Mouse (Mus musculus): ENCODE data around the gene Kif5a. TPM values are rescaled to one million over a fixed set of nuclear protein-coding genes. Genes with fewer than 3 reads are reported as not detected.

The Kif5a gene
- polyA plus RNA-seq, 1 experiment from 2014 or later, result 3.7 TPM

DNA sequence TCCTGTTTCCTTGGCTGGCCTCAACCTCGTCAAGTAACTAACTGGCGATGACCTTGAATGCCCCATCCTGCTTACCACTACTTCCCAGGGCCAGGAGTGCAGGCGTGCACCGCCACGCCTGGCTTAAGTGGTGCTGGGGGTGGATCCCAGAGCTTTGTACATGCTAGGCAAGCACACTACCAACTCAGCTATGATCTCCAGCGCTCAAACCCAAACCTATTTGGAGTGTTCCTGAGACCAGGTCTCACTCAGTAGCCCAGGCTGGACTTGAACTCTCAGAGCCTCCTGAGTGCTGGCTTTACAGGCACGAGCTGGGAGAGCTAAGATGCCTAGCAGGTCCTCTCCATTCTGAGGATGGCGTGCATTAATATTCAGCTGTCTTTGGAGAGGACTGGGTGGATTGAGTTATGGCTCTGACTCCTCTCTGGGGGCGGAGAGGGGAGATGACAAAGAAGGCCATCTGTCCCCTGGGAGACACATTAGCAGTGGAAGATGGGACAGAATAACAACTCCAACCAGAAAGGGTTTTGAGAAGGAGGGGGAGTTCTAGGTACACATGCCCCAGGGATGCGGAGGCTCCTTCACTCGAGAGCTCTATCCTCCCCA lies 65.5 kb downstream of the Kif5a start:
- Histone ChIP-seq H3K27me3 (replicated peaks; ENCODE audit: control insufficient read depth, insufficient read depth, low read length) (no peaks in the 10 kb centered on the region), H3K9ac (ENCODE audit: low read depth, low read length) (no peak overlapping the region), H3K27ac (ENCODE audit: low read depth, low read length) (no peak overlapping the region), H3K4me1 (replicated peaks; ENCODE audit: control insufficient read depth, insufficient read depth, low read length) (0 out of 2 replicates have a peak, but pooled peaks cover 5% of the 10 kb centered on the region), H3K36me3 (ENCODE audit: control insufficient read depth, insufficient read depth) (peaks cover 51% of the 10 kb centered on the region), H3K4me2 (replicated peaks; ENCODE audit: low read depth) (no peak overlapping the region), H3K4me3 (ENCODE audit: low read depth, low read length) (no peak overlapping the region), H3K9me3 (ENCODE audit: control insufficient read depth) (no peaks in the 10 kb centered on the region)
- ATAC-seq, result no peak
- no peak for TF ChIP-seq CTCF (IDR thresholded peaks at IDR 0.05; ENCODE audit: low read depth)
- 75% methylated on average over 11 of the region's 11 CpGs for WGBS

DNA sequence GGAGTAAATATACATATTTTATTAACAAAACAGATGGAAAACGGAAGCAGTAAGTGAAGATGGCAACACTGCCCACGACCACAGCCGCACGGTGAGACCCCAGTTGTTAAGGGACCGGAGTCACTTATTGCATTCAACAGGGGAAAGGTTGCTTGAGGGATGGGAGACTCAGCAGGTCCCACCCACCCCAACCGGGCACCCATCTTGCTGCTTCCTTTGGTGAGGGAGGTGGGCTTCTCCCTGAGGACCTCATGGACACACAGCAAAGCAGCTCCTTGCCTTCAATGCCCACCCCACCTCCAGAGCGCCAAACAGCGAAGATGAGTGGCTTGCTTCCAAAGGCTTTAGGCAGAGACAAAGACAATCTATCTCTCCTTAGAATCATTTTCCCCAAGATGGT lies 66.0 kb downstream of the Kif5a start:
- H3K27me3 ChIP-seq (replicated peaks; ENCODE audit: control insufficient read depth, insufficient read depth, low read length), result no peaks in the 10 kb centered on the region
- no peaks in the 10 kb centered on the region for H3K9me3 ChIP-seq (ENCODE audit: control insufficient read depth)
- H3K4me3 ChIP-seq (ENCODE audit: low read depth, low read length), result no peak overlapping the region
- H3K4me2 ChIP-seq (replicated peaks; ENCODE audit: low read depth), result no peak overlapping the region
- H3K27ac ChIP-seq (ENCODE audit: low read depth, low read length), result no peak overlapping the region; the same call in 1 of the 2 replicates
- 0 out of 2 replicates have a peak, but pooled peaks cover 5% of the 10 kb centered on the region for H3K4me1 ChIP-seq (replicated peaks; ENCODE audit: control insufficient read depth, insufficient read depth, low read length)
- ATAC-seq, result no peak
- TF ChIP-seq CTCF (IDR thresholded peaks at IDR 0.05; ENCODE audit: low read depth), result no peak
- no peak overlapping the region for H3K9ac ChIP-seq (ENCODE audit: low read depth, low read length)
- peaks cover 48% of the 10 kb centered on the region for H3K36me3 ChIP-seq (ENCODE audit: control insufficient read depth, insufficient read depth)
- 89% methylated on average over 8 of the region's 8 CpGs for WGBS

DNA sequence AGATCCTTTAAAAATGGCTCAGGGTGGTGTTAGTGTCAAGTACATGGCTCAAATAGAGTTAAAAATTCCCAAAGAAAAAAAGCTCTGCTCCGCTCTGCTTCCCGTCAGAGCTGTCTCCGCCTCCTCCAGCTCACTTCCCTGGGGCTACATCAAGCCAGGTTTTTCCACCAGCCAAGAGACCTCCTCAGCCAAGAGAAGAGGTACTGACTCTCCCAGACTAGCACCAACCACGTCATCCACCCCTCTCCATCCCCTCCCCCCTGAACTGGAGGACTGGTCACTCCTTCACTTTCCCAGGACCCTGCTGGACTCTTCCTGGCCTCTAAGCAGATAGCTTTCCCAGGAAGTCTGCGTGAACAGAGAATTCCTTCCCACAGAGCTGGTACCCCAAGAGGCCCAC lies 66.8 kb downstream of the Kif5a start:
- WGBS, result 12% methylated on average over 5 of the region's 5 CpGs
- Histone ChIP-seq H3K4me1 (replicated peaks; ENCODE audit: control insufficient read depth, insufficient read depth, low read length) (0 out of 2 replicates have a peak, but pooled peaks cover 5% of the 10 kb centered on the region), H3K36me3 (ENCODE audit: control insufficient read depth, insufficient read depth) (peaks cover 46% of the 10 kb centered on the region), H3K9ac (ENCODE audit: low read depth, low read length) (no peak overlapping the region), H3K4me2 (replicated peaks; ENCODE audit: low read depth) (peak overlapping the region; percentile 99), H3K9me3 (ENCODE audit: control insufficient read depth) (no peaks in the 10 kb centered on the region), H3K27ac (ENCODE audit: low read depth, low read length) (0 out of 2 replicates have a peak overlapping the region, but pooled peaks have one; percentile 86), H3K27me3 (replicated peaks; ENCODE audit: control insufficient read depth, insufficient read depth, low read length) (no peaks in the 10 kb centered on the region), H3K4me3 (ENCODE audit: low read depth, low read length) (peak overlapping the region; percentile 82)
- ATAC-seq, result peak; percentile 47; the same call in 1 of the 2 replicates
- no peak for TF ChIP-seq CTCF (IDR thresholded peaks at IDR 0.05; ENCODE audit: low read depth)

DNA sequence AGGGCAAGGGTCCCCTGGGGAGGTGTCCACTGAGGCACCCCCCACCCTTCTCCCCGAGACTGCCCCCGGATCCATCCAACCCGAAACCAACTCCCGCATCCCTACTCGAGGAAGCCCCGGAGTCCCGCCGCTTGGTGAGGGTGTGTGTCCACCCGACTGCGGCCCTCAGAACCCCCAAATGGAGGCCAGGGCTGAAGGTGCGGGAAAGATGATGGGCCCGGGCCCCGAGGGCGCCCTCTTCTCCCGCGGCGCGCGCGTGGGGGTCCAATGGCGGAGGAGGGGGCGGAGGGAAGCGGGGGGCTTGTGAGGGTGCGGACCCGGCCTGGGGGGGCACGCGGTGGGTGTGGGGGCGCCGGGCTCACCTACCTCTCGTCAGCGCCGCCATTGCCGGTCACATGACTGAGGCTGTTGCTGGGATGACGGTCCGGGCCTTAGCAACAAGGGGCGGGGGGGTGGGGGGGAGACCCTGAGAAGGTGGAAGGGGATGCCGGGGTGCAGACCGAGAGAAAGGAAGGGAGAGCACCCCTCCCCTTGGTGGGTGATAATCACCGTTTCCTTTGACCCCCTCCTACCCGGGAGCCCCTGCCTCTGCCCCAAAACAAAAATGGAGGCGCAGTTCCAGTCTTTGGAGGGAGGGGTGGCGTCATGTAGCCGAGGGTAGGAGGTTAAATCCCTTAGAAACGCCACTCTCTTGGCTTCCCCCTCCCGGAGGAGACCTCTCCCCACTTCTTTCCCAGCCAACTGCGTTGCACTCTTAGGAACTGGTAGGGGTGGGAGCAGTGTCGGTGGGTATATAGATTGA lies 67.6 kb downstream of the Kif5a start, which contains the start of gene Dtx3:
Gene Dtx3, minus strand, starts transcription at position 401 of the 802 bp plus-strand sequence.
- Histone ChIP-seq H3K4me3 (ENCODE audit: low read depth, low read length) (peak within 1 kb of the TSS; percentile 82), H3K9me3 (ENCODE audit: control insufficient read depth) (no peaks in the 10 kb centered on the region), H3K36me3 (ENCODE audit: control insufficient read depth, insufficient read depth) (peaks cover 42% of the 10 kb centered on the region), H3K9ac (ENCODE audit: low read depth, low read length) (peak within 1 kb of the TSS; percentile 69), H3K4me2 (replicated peaks; ENCODE audit: low read depth) (peak within 1 kb of the TSS; percentile 99), H3K4me1 (replicated peaks; ENCODE audit: control insufficient read depth, insufficient read depth, low read length) (0 out of 2 replicates have a peak, but pooled peaks cover 5% of the 10 kb centered on the region), H3K27ac (ENCODE audit: low read depth, low read length) (peak within 1 kb of the TSS; percentile 86), H3K27me3 (replicated peaks; ENCODE audit: control insufficient read depth, insufficient read depth, low read length) (no peaks in the 10 kb centered on the region)
- WGBS, result under 1% methylated on average over 35 of the region's 47 CpGs
- no peak for TF ChIP-seq CTCF (IDR thresholded peaks at IDR 0.05; ENCODE audit: low read depth)
- peak; percentile 15; the same call in 1 of the 2 replicates for ATAC-seq

DNA sequence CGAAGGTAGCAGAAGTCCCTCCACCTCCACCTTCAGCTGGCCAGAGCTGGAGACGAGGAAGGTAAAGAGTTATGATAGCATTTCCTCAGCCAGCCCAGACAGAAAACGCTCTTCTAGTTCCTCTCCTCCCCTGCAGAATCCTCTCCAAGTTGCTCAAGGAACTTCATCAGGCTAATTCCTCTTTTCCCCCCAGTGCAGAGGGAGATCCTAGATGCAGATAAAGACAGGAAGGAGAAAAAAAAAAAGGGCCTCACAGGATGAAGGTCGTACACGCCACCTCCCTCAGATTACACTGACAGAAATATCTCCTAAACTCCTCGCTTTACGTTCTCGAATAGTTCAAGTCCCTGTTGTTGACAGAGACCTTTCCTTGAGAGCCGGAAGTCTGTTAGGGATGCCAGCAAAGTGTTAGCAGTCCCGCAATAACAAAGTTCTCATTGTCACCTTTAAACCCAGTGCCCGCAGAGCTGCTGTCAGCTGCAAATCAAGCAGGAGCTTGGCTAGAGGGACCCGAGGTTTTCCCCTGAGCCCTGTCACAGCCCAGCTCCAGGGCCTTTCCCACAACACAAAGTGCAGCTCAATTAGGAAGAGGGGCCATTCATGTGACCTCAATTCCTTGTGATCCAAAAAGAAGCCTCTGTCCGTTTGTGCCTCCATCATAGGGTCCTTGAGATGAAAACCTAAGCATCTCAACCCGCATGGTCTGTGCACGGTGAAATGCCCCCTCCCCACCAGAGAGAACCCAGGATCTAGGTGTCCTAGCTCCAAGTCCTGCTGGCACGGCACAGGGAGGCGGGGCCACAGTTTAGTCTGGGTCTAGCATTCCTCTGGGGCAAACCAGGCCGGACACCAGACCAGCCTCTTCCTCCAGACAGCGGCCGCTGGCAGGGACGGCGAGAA lies 68.5 kb downstream of the Kif5a start:
- Histone ChIP-seq H3K4me3 (ENCODE audit: low read depth, low read length) (peak overlapping the region; percentile 82), H3K4me2 (replicated peaks; ENCODE audit: low read depth) (peak overlapping the region; percentile 99), H3K9me3 (ENCODE audit: control insufficient read depth) (no peaks in the 10 kb centered on the region), H3K27ac (ENCODE audit: low read depth, low read length) (peak overlapping the region; percentile 86), H3K9ac (ENCODE audit: low read depth, low read length) (peak overlapping the region; percentile 69), H3K4me1 (replicated peaks; ENCODE audit: control insufficient read depth, insufficient read depth, low read length) (0 out of 2 replicates have a peak, but pooled peaks cover 5% of the 10 kb centered on the region), H3K36me3 (ENCODE audit: control insufficient read depth, insufficient read depth) (peaks cover 34% of the 10 kb centered on the region), H3K27me3 (replicated peaks; ENCODE audit: control insufficient read depth, insufficient read depth, low read length) (no peaks in the 10 kb centered on the region)
- ATAC-seq, result peak; percentile 34
- WGBS, result 9% methylated on average over 22 of the region's 22 CpGs
- TF ChIP-seq CTCF (IDR thresholded peaks at IDR 0.05; ENCODE audit: low read depth), result no peak

All from intestine, postnatal 0 days (tissue).